ENCODE assay signal across 23 mouse cellular contexts in the genomic region with DNA sequence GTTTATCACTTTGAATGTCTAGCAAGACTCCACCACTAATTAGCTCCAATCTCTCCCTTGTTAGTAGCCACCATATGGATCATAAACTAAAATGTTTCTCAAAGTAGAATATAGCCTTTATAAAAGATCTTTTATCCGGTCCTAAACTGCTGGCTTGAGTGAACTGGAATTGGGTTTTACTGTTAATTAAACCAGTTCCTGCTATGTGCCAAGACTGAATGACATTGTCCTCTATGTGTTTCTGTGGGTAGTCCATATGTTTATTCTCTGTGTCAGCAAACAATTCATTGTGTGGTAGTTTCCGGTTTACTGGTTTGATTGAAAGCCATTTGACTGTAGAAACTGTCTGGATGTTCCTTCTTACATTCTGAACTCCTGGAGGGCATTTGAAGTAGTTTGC.
"Had no signal": no experiment of that assay in that cellular context is flagged by ENCODE, and none has a peak within 500 bp of the region (broad histone marks: within the 10 kb centered on the region; RNA-seq: fewer than 3 reads in every experiment).

No protein-coding gene starts in this region.

- ATAC-seq: liver, embryonic 12.5 days had no signal

- H3K27ac ChIP-seq: kidney, embryonic 15.5 days; limb, embryonic 12.5 days; limb, embryonic 15.5 days; liver, embryonic 12.5 days; liver, embryonic 15.5 days; neural tube, embryonic 12.5 days; neural tube, embryonic 15.5 days; stomach, postnatal 0 days had no signal

- H3K9me3 ChIP-seq: limb, embryonic 12.5 days; limb, embryonic 15.5 days; liver, embryonic 12.5 days; liver, embryonic 15.5 days; neural tube, embryonic 12.5 days; neural tube, embryonic 15.5 days had no signal

- DNase-seq: kidney, adult 8-10 months; kidney, postnatal 10 days; kidney, postnatal 36 days; left cerebral cortex, postnatal 4 days; lung, adult 2 months; lung, postnatal 14 days; lung, postnatal 4 days; midbrain, embryonic 14.5 days; right cerebral cortex, adult 18-20 months; right cerebral cortex, postnatal 14 days; right cerebral cortex, postnatal 4 days; thymus, adult 2 months; thymus, postnatal 14 days; thymus, postnatal 4 days had no signal

- H3K36me3 ChIP-seq: kidney, embryonic 15.5 days; limb, embryonic 12.5 days; limb, embryonic 15.5 days; liver, embryonic 12.5 days; liver, embryonic 15.5 days; neural tube, embryonic 12.5 days; neural tube, embryonic 15.5 days had no signal

- H3K9ac ChIP-seq: kidney, embryonic 15.5 days; limb, embryonic 12.5 days; limb, embryonic 15.5 days; liver, embryonic 12.5 days; liver, embryonic 15.5 days; neural tube, embryonic 12.5 days; neural tube, embryonic 15.5 days had no signal

- H3K4me1 ChIP-seq: kidney, embryonic 15.5 days; limb, embryonic 15.5 days; liver, embryonic 12.5 days; liver, embryonic 15.5 days; neural tube, embryonic 12.5 days; neural tube, embryonic 15.5 days had no signal

- H3K4me3 ChIP-seq: kidney, embryonic 15.5 days; limb, embryonic 12.5 days; limb, embryonic 15.5 days; liver, embryonic 12.5 days; liver, embryonic 15.5 days; neural tube, embryonic 12.5 days; neural tube, embryonic 15.5 days had no signal

- H3K27me3 ChIP-seq: kidney, embryonic 15.5 days; limb, embryonic 12.5 days; limb, embryonic 15.5 days; liver, embryonic 12.5 days; liver, embryonic 15.5 days; neural tube, embryonic 12.5 days; neural tube, embryonic 15.5 days had no signal

- H3K4me2 ChIP-seq: kidney, embryonic 15.5 days; limb, embryonic 12.5 days; limb, embryonic 15.5 days; liver, embryonic 12.5 days; liver, embryonic 15.5 days; midbrain, embryonic 11.5 days; neural tube, embryonic 12.5 days; neural tube, embryonic 15.5 days had no signal
